8 mouse cellular contexts compared by ENCODE assay signal in genomic region chr2:58055383-58055782, GRCm38 (mm10). TPM values are rescaled to one million over a fixed set of nuclear protein-coding genes. Genes with fewer than 3 reads are reported as not detected.
A peak's percentile ranks its signal among the peaks of the same experiment; 100 is the strongest.
DNase-seq lines count a peak whose midpoint lies in the region.

No protein-coding gene starts in this region.

- DNase-seq in ovary, postnatal 10 days (ENCODE audit: low spot score): peak; percentile 4
- no peak for DNase-seq in ovary, adult 18-20 months (ENCODE audit: low spot score)
- peak; percentile 89 for DNase-seq in brain, adult 2 months (ENCODE audit: low read depth, low spot score)
- peak; percentile 55 for DNase-seq in fibroblast of lung, adult 2 months (ENCODE audit: low read depth)
- peak; percentile 87 for DNase-seq in induced T-regulatory cell, adult 2 months (ENCODE audit: low read depth)
- peak; percentile 43 to 68 for DNase-seq in left cerebral cortex, postnatal 14 days (ENCODE audit: low spot score in 2 of 2)
- peak; percentile 56 to 71 for DNase-seq in natural killer cell, adult 2 months (ENCODE audit: low spot score in 2 of 2)
- DNase-seq in testis, postnatal 10 days (ENCODE audit: low spot score): peak; percentile 65

- intact Hi-C loops in left cerebral cortex, postnatal 14 days (cut with DNase I): loop anchor here (10.0 kb wide), 1 partner anchor 269 kb away; no protein-coding TSS in a partner anchor

RNA-seq across cellular contexts. Expression of gene Ermn, which starts 2.7 kb away (rescaled TPM):
- total RNA-seq in left cerebral cortex, postnatal 14 days (2021): 1 to 10 TPM; 3.5 to 7.2 TPM

RNA-seq across cellular contexts. Expression of gene Galnt5, which starts 57.7 kb away (rescaled TPM):
- under 1 TPM in 1 of 2 experiments, not detected in 1; 0.11 TPM for total RNA-seq in left cerebral cortex, postnatal 14 days (2021)
